Mouse (Mus musculus) G1E-ER4 (cell line): ENCODE results near the gene Ube2e2. TPM values are rescaled to one million over a fixed set of nuclear protein-coding genes. Genes with fewer than 3 reads are reported as not detected.

ENCODE experiments used
- GATA1 ChIP-seq: IDR thresholded peaks from one replicate; pipeline ENCODE4 v1.8.0; 2012; ENCODE audit warnings: low read length, inconsistent platforms
- polyA plus RNA-seq: library from polyadenylated mRNA; stranded (reverse); fragments of >175 nt; gene quantifications from 2 replicates; pipeline ENCODE4 v1.2.3, GENCODE M21; 2012

Ube2e2 gene
- not detected in 2 replicates for polyA plus RNA-seq

- no peak for TF ChIP-seq GATA1
Measured at GRCm38 (mm10) chr14:18893947-18894445, at the start of gene Ube2e2. Gene Ube2e2 (minus strand): TSS chr14:18894267.

- TF ChIP-seq GATA1 = no peak
Measured at GRCm38 (mm10) chr14:18940068-18940467, 46.0 kb upstream of the Ube2e2 start.

GRCm38 (mm10) chr14:18903553-18903952 lies 9.5 kb upstream of the Ube2e2 start:
- no peak for TF ChIP-seq GATA1

- TF ChIP-seq GATA1 = no peak
Measured at GRCm38 (mm10) chr14:18893121-18893946, 733 bp downstream of the Ube2e2 start.

GRCm38 (mm10) chr14:18889571-18889970 lies 4.5 kb downstream of the Ube2e2 start:
- no peak for TF ChIP-seq GATA1

- no peak for TF ChIP-seq GATA1
Measured at GRCm38 (mm10) chr14:18882493-18882892, 11.6 kb downstream of the Ube2e2 start.

GRCm38 (mm10) chr14:18870716-18871115 lies 23.4 kb downstream of the Ube2e2 start:
- TF ChIP-seq GATA1 = no peak

- no peak for TF ChIP-seq GATA1
Measured at GRCm38 (mm10) chr14:18828661-18829060, 65.4 kb downstream of the Ube2e2 start.

- no peak for TF ChIP-seq GATA1
Measured at GRCm38 (mm10) chr14:18826753-18827152, 67.3 kb downstream of the Ube2e2 start.

GRCm38 (mm10) chr14:18820713-18821112 lies 73.4 kb downstream of the Ube2e2 start:
- no peak for TF ChIP-seq GATA1

GRCm38 (mm10) chr14:18796857-18797256 lies 97.2 kb downstream of the Ube2e2 start:
- no peak for TF ChIP-seq GATA1

GRCm38 (mm10) chr14:18795787-18796186 lies 98.3 kb downstream of the Ube2e2 start:
- no peak for TF ChIP-seq GATA1

- no peak for TF ChIP-seq GATA1
Measured at GRCm38 (mm10) chr14:18778993-18779675, 114.9 kb downstream of the Ube2e2 start.

- no peak for TF ChIP-seq GATA1
Measured at GRCm38 (mm10) chr14:18778241-18778640, 115.8 kb downstream of the Ube2e2 start.

- no peak for TF ChIP-seq GATA1
Measured at GRCm38 (mm10) chr14:18776132-18776531, 117.9 kb downstream of the Ube2e2 start.

- TF ChIP-seq GATA1 = no peak
Measured at GRCm38 (mm10) chr14:18773724-18774123, 120.3 kb downstream of the Ube2e2 start.
